Mouse (Mus musculus) central nervous system, embryonic 11.5 days (tissue): ENCODE measurements around the gene Ifnk. TPM values are rescaled to one million over a fixed set of nuclear protein-coding genes. Genes with fewer than 3 reads are reported as not detected.

Experiments used
- polyA plus RNA-seq: library from polyadenylated mRNA; depleted of rRNA; stranded (reverse); fragments of >200 nt; gene quantifications from 2 replicates; pipeline ENCODE4 v1.2.3, GENCODE M21; 2012; rRNA removed

The Ifnk gene
- polyA plus RNA-seq: not detected in 2 replicates

GRCm38 (mm10) chr4:35151756-35152155, at the start of gene Ifnk:
Ifnk (plus strand) TSS chr4:35152056.

GRCm38 (mm10) chr4:35156751-35157611, 5.1 kb downstream of the Ifnk start, which contains the start of gene Mob3b:
Mob3b (minus strand) TSS chr4:35157484.

Other genes starting within 250 kb of the Ifnk start
- 6.7 and 9.4 TPM in 2 replicates for gene Mob3b, start 5.4 kb downstream of the Ifnk start, polyA plus RNA-seq
- gene C9orf72, start 74.1 kb downstream of the Ifnk start, polyA plus RNA-seq: 17.8 and 24.3 TPM in 2 replicates